Mouse (Mus musculus): Measurements from ENCODE around the gene Bri3. TPM values are rescaled to one million over a fixed set of nuclear protein-coding genes. Genes with fewer than 3 reads are reported as not detected.

Bri3 gene
- polyA plus RNA-seq, 1 experiment from 2014 or later = 113 TPM

- Histone ChIP-seq H3K4me1 (no peaks in the 10 kb centered on the region), H3K27me3 (no peaks in the 10 kb centered on the region), H3K36me3 (no peaks in the 10 kb centered on the region), H3K9ac (no peak overlapping the region), H3K4me3 (no peak overlapping the region), H3K27ac (no peak overlapping the region), H3K9me3 (no peaks in the 10 kb centered on the region), H3K4me2 (no peak overlapping the region)
- no peak for ATAC-seq (ENCODE audit: insufficient number of reproducible peaks, insufficient read depth, low FRiP score, low TSS enrichment, low read depth)
- WGBS = 66% methylated on average over 1 of the region's 1 CpGs
Measured at GRCm38 (mm10) chr5:144238969-144239368, 5.3 kb upstream of the Bri3 start.

DNA sequence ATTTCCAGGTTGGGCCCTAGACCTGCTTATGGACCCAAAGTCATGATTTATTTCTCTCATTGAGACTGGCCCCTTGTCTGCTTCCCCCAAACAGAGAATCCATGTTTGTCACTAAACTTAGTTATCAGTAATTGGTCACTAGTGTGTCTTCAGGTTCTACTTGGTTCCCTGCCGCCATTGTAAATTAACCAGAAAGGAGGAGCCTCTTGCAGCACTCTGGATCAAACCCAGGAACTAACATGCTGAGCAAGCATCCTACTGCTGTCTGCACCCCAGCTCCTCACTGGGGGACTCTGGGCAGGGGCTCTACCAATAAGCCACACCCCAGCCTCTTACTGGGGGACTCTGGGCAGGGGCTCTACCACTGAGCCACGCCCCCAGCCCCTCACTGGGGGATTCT, 1.4 kb downstream of the Bri3 start:
- H3K27ac ChIP-seq = no peak overlapping the region
- peaks cover 5% of the 10 kb centered on the region; the same call in 1 of the 2 replicates for H3K9me3 ChIP-seq
- WGBS = 80% methylated on average over 2 of the region's 2 CpGs
- no peaks in the 10 kb centered on the region for H3K27me3 ChIP-seq
- H3K36me3 ChIP-seq = no peaks in the 10 kb centered on the region
- H3K4me3 ChIP-seq = no peak overlapping the region
- peaks cover 18% of the 10 kb centered on the region for H3K4me1 ChIP-seq
- H3K9ac ChIP-seq = no peak overlapping the region
- H3K4me2 ChIP-seq = no peak overlapping the region
- no peak for ATAC-seq (ENCODE audit: insufficient number of reproducible peaks, insufficient read depth, low FRiP score, low TSS enrichment, low read depth)

DNA sequence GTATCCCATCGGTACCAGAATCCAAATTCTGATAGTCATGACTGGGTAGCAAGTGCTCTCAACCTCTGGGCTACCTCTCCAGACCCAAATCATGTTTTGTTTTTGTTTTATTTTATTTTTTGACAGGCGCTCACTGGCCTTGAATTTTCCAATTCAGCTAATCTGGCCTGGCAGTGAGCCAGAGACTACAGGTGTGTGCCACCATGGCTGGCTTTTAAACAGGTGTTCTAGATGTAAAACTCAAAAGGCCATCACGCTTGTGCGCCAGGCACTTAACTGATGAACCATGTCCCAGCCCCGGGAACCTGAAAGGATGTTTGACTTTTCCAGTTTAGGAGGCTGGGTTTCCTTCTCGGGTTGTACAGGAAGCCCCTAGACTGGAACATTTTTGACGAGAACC, 2.4 kb downstream of the Bri3 start:
- H3K36me3 ChIP-seq = no peaks in the 10 kb centered on the region
- H3K9me3 ChIP-seq = peaks cover 5% of the 10 kb centered on the region; the same call in 1 of the 2 replicates
- 72% methylated on average over 7 of the region's 7 CpGs for WGBS
- no peak overlapping the region for H3K4me2 ChIP-seq
- no peak overlapping the region for H3K27ac ChIP-seq
- H3K9ac ChIP-seq = no peak overlapping the region
- H3K27me3 ChIP-seq = no peaks in the 10 kb centered on the region
- no peak for ATAC-seq (ENCODE audit: insufficient number of reproducible peaks, insufficient read depth, low FRiP score, low TSS enrichment, low read depth)
- peaks cover 18% of the 10 kb centered on the region for H3K4me1 ChIP-seq
- H3K4me3 ChIP-seq = no peak overlapping the region

DNA sequence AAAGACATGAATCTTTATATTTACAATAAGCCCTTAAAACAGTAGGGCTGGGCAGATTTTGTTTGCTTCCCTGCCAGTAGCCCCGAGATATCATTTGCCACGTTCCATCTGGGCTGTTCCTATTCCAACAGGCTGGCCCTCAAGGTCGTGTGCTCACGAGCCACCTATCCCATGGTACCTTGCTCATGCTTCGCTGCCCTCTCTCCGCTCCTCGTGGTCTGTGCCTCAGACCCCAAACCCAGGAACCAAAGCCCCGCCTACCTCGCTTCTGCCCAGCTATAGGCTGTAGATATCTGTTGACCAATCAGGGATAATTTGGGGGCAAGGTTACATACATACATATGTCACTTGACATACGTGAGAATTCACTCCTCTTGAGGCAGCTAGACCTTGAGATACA, 3.1 kb downstream of the Bri3 start:
- 70% methylated on average over 10 of the region's 10 CpGs for WGBS
- Histone ChIP-seq H3K4me2 (no peak overlapping the region), H3K27me3 (no peaks in the 10 kb centered on the region), H3K27ac (no peak overlapping the region), H3K9me3 (peaks cover 5% of the 10 kb centered on the region; the same call in 1 of the 2 replicates), H3K4me1 (peaks cover 18% of the 10 kb centered on the region), H3K4me3 (no peak overlapping the region), H3K9ac (no peak overlapping the region), H3K36me3 (no peaks in the 10 kb centered on the region)
- ATAC-seq (ENCODE audit: insufficient number of reproducible peaks, insufficient read depth, low FRiP score, low TSS enrichment, low read depth) = no peak

DNA sequence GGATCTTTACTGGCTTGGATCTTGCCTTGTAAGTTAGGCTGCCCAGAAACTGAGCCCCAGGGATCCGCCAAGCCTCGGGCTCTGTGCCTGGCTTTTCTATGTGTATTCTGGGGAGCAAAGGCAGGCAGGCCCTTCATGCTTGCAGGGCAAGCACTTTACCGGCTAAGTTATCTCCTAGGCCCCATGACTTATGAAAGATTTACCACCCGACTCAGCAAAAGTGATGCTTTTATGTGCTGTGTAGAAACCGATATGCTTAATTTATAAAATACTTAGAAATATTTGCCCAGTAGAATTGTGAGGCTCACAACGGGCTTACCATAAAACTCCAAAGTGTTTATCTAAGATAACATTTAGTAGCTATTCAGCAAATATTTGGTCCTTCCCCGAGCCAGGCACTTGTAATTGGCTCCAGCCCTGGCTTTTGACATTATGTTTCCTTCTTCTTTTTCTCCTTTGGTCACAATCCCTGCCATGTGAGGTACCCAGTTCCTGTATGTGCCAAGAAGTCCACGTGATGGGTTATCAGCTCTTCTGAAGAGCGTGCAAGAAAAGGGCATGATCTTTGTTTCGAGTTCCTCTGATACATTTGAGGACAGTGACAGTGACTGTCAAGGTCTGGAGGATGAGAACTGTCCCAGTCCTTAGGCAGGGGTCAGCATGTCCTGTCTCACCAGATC, 3.8 kb downstream of the Bri3 start:
- H3K4me1 ChIP-seq = peaks cover 18% of the 10 kb centered on the region
- no peak overlapping the region for H3K4me3 ChIP-seq
- H3K9ac ChIP-seq = no peak overlapping the region
- H3K9me3 ChIP-seq = peaks cover 5% of the 10 kb centered on the region; the same call in 1 of the 2 replicates
- H3K27me3 ChIP-seq = no peaks in the 10 kb centered on the region
- 58% methylated on average over 10 of the region's 10 CpGs for WGBS
- no peak overlapping the region for H3K27ac ChIP-seq
- ATAC-seq (ENCODE audit: insufficient number of reproducible peaks, insufficient read depth, low FRiP score, low TSS enrichment, low read depth) = no peak
- no peaks in the 10 kb centered on the region for H3K36me3 ChIP-seq
- no peak overlapping the region for H3K4me2 ChIP-seq

DNA sequence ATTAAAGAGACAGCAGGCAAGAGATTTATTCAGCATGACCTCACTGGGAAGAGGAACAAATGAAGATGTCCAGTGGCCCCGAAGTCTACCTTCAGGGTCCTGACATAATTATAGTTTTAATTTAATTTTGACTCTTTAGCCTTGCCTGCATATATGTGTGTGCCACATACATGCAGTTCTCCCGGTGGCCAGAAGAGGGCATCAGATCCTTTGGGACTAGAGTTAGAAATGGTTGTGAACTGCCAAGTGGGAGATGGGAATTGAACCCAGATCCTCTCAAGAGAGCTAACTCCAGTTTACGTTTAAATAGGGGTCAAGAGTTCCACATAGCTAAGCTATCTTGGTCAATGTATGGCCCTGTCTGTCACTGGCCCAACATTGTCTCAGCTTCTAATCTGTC, 5.6 kb downstream of the Bri3 start:
- no peaks in the 10 kb centered on the region for H3K36me3 ChIP-seq
- WGBS = 84% methylated on average over 3 of the region's 3 CpGs

GRCm38 (mm10) chr5:144251876-144252577, 7.8 kb downstream of the Bri3 start:
- Histone ChIP-seq H3K4me1 (peaks cover 27% of the 10 kb centered on the region), H3K9ac (no peak overlapping the region), H3K36me3 (no peaks in the 10 kb centered on the region), H3K4me3 (no peak overlapping the region), H3K9me3 (peaks cover 5% of the 10 kb centered on the region; the same call in 1 of the 2 replicates), H3K27me3 (no peaks in the 10 kb centered on the region), H3K4me2 (no peak overlapping the region), H3K27ac (no peak overlapping the region)
- no peak for ATAC-seq (ENCODE audit: insufficient number of reproducible peaks, insufficient read depth, low FRiP score, low TSS enrichment, low read depth)
- 84% methylated on average over 13 of the region's 13 CpGs for WGBS

More for the DNA sequence above, 5.6 kb downstream of the Bri3 start:
- Histone ChIP-seq H3K27ac (no peak overlapping the region), H3K9me3 (peaks cover 5% of the 10 kb centered on the region; the same call in 1 of the 2 replicates), H3K27me3 (no peaks in the 10 kb centered on the region), H3K4me1 (peaks cover 25% of the 10 kb centered on the region), H3K9ac (no peak overlapping the region), H3K4me2 (no peak overlapping the region), H3K4me3 (no peak overlapping the region)
- no peak for ATAC-seq (ENCODE audit: insufficient number of reproducible peaks, insufficient read depth, low FRiP score, low TSS enrichment, low read depth)

DNA sequence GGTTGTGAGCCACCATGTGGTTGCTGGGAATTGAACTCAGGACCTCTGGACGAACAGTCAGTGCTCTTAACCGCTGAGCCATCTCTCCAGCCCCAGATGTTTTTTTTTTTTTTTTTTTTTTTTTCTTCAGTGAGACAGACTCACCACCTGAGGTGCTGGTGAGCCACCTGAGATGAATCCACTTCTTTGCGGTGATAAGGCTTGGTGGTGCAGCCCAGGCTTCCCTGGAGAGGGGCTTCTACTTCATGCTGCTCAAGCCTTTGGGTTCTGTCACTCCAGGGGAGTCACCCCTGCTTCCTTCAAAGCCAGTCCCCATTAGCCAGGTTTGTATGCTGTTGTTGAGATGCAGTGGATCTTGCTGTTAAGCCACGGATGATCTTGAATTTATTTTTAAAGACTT, 9.0 kb downstream of the Bri3 start:
- 0 out of 2 replicates have a peak, but pooled peaks cover 3% of the 10 kb centered on the region for H3K36me3 ChIP-seq
- 76% methylated on average over 4 of the region's 4 CpGs for WGBS
- H3K4me2 ChIP-seq = no peak overlapping the region
- ATAC-seq (ENCODE audit: insufficient number of reproducible peaks, insufficient read depth, low FRiP score, low TSS enrichment, low read depth) = no peak
- no peaks in the 10 kb centered on the region for H3K27me3 ChIP-seq
- H3K9ac ChIP-seq = no peak overlapping the region
- peaks cover 5% of the 10 kb centered on the region; the same call in 1 of the 2 replicates for H3K9me3 ChIP-seq
- no peak overlapping the region for H3K4me3 ChIP-seq
- peaks cover 27% of the 10 kb centered on the region for H3K4me1 ChIP-seq
- no peak overlapping the region for H3K27ac ChIP-seq

GRCm38 (mm10) chr5:144254122-144254810, 10.0 kb downstream of the Bri3 start:
- ATAC-seq (ENCODE audit: insufficient number of reproducible peaks, insufficient read depth, low FRiP score, low TSS enrichment, low read depth) = no peak
- Histone ChIP-seq H3K27me3 (no peaks in the 10 kb centered on the region), H3K4me2 (peak overlapping the region; percentile 77), H3K4me1 (peaks cover 35% of the 10 kb centered on the region), H3K9me3 (peaks cover 5% of the 10 kb centered on the region; the same call in 1 of the 2 replicates), H3K9ac (peak overlapping the region; percentile 46; the same call in 1 of the 2 replicates), H3K4me3 (peak overlapping the region; percentile 95), H3K36me3 (peaks cover 3% of the 10 kb centered on the region; the same call in 1 of the 2 replicates), H3K27ac (0 out of 2 replicates have a peak overlapping the region, but pooled peaks have one; percentile 12)
- 59% methylated on average over 16 of the region's 16 CpGs for WGBS

DNA sequence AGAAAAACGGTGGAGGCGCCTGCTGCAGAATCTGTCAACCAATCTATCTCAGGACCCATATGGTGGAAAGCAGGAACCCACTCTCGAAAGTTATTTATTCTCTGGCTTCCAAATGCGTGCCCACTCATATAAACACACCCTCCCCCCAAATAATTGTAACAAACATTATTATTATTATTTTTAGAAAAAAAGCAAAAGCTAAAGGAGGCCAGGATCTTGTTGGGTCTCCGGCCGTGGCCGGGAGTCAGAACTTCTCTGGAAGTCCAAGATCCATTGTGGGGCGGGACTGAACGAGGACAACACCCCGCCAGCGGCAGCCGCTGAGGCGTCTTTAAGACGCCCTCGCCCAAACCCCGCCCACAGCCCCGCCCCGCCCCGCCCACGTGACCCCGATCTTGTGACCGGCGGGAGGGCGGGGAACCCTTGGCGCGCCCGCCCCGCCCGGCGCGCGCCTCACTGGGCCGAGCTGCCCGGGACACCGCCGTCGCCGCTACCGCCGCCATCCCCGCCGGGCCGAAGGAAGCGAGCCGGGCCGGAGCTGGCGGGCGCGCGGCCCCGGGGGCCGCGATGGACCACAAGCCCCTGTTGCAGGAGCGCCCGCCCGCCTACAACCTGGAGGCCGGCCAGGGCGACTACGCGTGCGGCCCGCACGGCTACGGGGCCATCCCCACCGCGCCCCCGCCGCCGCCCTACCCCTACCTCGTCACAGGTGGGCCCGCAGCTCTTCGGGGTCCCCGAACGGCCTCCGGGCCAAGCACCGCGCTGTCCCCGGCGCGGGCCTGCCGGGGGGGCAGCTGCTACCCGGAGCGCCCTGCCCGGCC, 10.8 kb downstream of the Bri3 start:
- Histone ChIP-seq H3K27ac (peak overlapping the region; percentile 87), H3K4me2 (peak overlapping the region; percentile 77), H3K4me1 (peaks cover 41% of the 10 kb centered on the region), H3K9me3 (peaks cover 2% of the 10 kb centered on the region; the same call in 1 of the 2 replicates), H3K27me3 (no peaks in the 10 kb centered on the region), H3K4me3 (peak overlapping the region; percentile 95), H3K9ac (peak overlapping the region; percentile 95), H3K36me3 (peaks cover 8% of the 10 kb centered on the region)
- ATAC-seq (ENCODE audit: insufficient number of reproducible peaks, insufficient read depth, low FRiP score, low TSS enrichment, low read depth) = peak; percentile 70
- under 1% methylated on average over 54 of the region's 84 CpGs for WGBS

All from embryonic facial prominence, embryonic 13.5 days (tissue).